Mouse (Mus musculus): ENCODE measurements around the gene Gm10944. TPM values are rescaled to one million over a fixed set of nuclear protein-coding genes. Genes with fewer than 3 reads are reported as not detected.

Gene Gm10944
- not detected in 2 replicates for polyA plus RNA-seq (2012; rRNA removed)

- no peak for DNase-seq (ENCODE audit: extremely low spot score in 1 of 2, low spot score in 1 of 2)
These were observed at the start of gene Gm10944 for GRCm38 (mm10) chr10:10681048-10681447. Gm10944 (plus strand) TSS chr10:10681348.

DNA sequence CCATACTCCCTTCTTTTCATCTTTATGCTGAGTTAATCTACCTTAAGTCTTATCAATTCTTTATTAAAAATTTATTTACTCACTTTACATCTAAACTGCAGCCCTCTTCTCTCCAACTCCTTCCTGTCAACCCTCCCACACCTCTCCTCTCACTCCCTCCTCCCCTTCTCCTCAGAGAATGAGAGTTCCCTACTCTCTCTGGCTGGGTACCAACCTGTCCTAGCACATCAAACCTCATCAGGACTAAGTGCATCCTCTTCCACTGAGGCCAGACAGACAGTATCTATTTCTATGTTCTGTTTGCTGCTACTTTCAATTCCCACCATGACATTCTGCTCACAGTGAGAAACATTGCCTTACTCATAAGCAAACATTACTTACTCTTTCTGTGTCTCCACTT is 25.2 kb upstream of the Gm10944 start:
- DNase-seq (ENCODE audit: extremely low spot score in 1 of 2, low spot score in 1 of 2): no peak

GRCm38 (mm10) chr10:10656621-10657020 is 24.5 kb upstream of the Gm10944 start:
- no peak for DNase-seq (ENCODE audit: extremely low spot score in 1 of 2, low spot score in 1 of 2)

- no peak for DNase-seq (ENCODE audit: extremely low spot score in 1 of 2, low spot score in 1 of 2)
These were observed 22.0 kb upstream of the Gm10944 start for GRCm38 (mm10) chr10:10659161-10659560.

DNA sequence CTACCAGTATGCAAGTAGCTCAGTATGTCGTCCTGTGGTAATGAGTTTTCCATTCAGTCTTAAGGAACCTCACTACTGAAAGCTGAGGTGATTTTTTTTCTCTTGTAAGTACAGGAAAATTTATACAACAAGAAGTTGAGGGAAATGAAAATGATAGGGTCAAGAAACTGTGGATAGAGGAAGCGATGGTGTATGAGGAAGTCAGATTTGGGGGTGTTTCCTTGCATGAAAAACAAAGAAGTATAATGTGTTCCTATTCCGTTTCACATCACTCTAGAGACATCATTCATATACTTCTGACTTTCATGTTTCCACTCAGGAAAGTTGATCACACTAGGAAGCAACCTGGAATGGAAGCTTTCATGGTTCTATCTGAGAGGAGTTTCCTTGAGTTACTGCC is 21.2 kb upstream of the Gm10944 start:
- no peak for DNase-seq (ENCODE audit: extremely low spot score in 1 of 2, low spot score in 1 of 2)

DNA sequence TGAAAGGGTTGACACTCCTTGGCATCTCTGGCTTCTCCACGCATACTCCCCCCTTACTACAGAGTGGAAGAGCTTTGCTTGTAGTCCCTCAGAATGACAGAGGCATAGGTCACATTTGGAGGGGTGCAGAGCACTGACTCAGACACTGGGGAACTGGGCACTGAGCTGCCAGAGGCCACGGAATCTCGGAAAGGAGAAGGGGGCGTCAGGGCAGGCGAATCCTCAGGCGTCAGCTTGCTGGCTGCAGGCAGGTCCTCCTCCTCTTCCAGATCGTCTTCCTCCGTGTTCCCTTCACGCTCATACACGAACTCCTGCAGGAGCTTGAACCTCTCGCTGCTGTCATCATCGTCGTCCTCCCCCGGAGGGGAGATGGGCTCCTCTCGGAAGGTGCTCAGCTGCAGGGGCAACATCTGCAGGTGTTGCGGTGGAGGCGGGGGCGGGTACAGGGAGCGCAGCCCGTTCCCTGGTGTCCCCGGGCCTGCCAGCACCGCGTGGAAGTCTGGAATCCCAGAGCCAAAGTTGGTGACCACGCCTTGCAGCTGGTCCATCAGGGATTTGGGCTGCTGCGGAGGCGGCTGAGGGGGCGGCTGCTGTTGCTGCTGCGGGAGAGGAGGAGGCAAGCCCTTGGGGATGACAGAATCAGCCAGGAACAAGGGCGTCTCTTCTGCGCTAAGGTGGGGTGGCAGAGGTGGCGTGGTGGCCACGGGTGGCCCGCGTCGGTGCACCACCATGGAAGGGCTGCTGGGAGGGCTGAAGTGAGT is 7.9 kb downstream of the Gm10944 start:
- peak in 1 of 2 experiments; percentile 66 for DNase-seq (ENCODE audit: extremely low spot score in 1 of 2, low spot score in 1 of 2)

DNA sequence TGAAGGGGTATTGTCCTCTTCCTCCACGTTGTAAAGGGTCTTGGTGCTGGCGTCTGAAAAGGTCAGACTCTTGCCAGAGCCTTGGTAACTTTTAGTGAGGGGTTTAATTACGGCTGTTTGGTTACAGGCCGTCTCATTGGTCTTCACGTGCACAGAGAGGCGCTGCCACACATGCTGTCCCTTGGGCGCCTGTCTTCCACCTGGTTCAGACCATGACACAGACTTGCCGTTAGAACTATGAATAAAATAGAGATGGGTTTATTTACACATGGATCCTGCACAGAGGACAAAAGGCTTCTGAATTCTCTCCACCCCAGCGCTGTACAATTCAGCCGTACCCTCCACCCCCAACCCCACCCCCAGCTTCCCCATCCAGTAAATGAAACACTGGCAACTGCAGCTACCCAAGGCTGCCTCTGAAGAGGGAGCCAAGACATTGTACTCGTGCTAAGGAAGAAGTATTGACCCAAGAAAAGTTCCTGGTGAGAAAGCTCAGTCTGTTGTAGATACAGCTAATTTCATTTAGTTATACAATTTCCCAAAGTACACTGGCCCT is 8.6 kb downstream of the Gm10944 start:
- DNase-seq (ENCODE audit: extremely low spot score in 1 of 2, low spot score in 1 of 2): no peak

DNA sequence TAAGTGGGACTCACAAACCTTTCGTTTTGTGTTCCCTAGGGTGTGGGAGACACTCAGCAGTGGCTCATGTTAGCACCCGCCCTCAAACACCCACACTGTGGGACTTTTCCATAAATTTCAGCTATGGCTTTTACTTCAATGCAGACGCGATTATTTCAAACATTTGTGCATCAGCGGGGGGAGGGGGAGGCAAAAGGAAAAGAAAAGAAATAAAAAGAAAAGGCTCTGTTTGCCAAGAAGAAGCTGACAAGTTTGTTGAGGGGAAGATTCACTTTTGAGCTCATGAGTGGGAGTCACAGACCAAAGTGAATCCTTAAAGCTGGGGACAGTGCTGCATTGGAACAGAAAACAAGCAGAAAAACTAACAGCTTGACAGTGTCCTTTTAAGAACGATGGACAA is 16.3 kb downstream of the Gm10944 start:
- DNase-seq (ENCODE audit: extremely low spot score in 1 of 2, low spot score in 1 of 2): peak; percentile 38 to 59

- DNase-seq (ENCODE audit: extremely low spot score in 1 of 2, low spot score in 1 of 2): no peak
These were observed 19.8 kb downstream of the Gm10944 start for GRCm38 (mm10) chr10:10700903-10701302.

DNA sequence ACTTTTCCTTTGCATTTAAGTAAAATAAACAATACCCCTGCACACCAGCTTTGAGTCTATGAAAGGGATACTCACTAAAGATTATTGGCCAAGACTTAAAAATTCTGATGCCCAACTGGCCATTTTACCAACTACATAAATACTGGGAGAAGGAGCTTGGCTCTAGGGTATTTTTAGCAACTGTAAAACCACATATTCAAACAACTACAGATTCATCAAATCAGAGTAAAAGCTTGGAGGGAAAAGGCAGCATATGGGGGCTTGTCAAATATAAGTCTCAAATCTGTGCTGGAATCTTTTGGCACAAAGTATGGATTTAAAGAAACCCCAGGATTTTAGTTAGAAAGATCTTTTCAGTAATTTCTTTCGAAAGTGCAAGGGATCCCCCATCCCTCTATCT is 20.2 kb downstream of the Gm10944 start:
- DNase-seq (ENCODE audit: extremely low spot score in 1 of 2, low spot score in 1 of 2): peak in 1 of 2 experiments; percentile 17

GRCm38 (mm10) chr10:10708031-10708430 is 26.9 kb downstream of the Gm10944 start:
- DNase-seq (ENCODE audit: extremely low spot score in 1 of 2, low spot score in 1 of 2): no peak

GRCm38 (mm10) chr10:10710359-10710758 is 29.2 kb downstream of the Gm10944 start:
- no peak for DNase-seq (ENCODE audit: extremely low spot score in 1 of 2, low spot score in 1 of 2)

GRCm38 (mm10) chr10:10710837-10711236 is 29.7 kb downstream of the Gm10944 start:
- DNase-seq (ENCODE audit: extremely low spot score in 1 of 2, low spot score in 1 of 2): peak in 1 of 2 experiments; percentile 19

GRCm38 (mm10) chr10:10726501-10726900 is 45.4 kb downstream of the Gm10944 start:
- no peak for DNase-seq (ENCODE audit: extremely low spot score in 1 of 2, low spot score in 1 of 2)

Other genes with a start within 250 kb of the Gm10944 start
- 0.42 and 0.48 TPM in 2 replicates for gene Adgb, start 209.0 kb upstream of the Gm10944 start, polyA plus RNA-seq (2012; rRNA removed)
- 1.7 and 2.4 TPM in 2 replicates for gene Rab32, start 123.1 kb upstream of the Gm10944 start, polyA plus RNA-seq (2012; rRNA removed)

Data from frontal cortex, adult 2 months (tissue).